Mouse (Mus musculus) liver, embryonic 13.5 days (tissue): ENCODE data around the gene Alg9. TPM values are rescaled to one million over a fixed set of nuclear protein-coding genes. Genes with fewer than 3 reads are reported as not detected.

Experiments used
- ATAC-seq: fragments of 200-750 bp; cut with Nextera tagmentation; 2 replicates; pipeline ENCODE4 v1.8.0; 2017; ENCODE audit warnings: low read depth, mild to moderate bottlenecking, moderate number of reproducible peaks, moderate library complexity
- DNase-seq: peaks from one replicate; pipeline ENCODE4 v3.0.0; 2022
- H3K27ac ChIP-seq: fragments of 300-500 bp; sonication (generic); 2 replicates; pipeline ENCODE4 v1.5.1; 2015; ENCODE audit warnings: moderate library complexity, mild to moderate bottlenecking, inconsistent platforms
- H3K27me3 ChIP-seq: fragments of 300-500 bp; sonication (generic); 2 replicates; pipeline ENCODE4 v1.6.1; 2015; ENCODE audit warnings: mild to moderate bottlenecking, inconsistent platforms
- H3K36me3 ChIP-seq: fragments of 300-500 bp; sonication (generic); 2 replicates; pipeline ENCODE4 v1.6.1; 2015; ENCODE audit warnings: mild to moderate bottlenecking, inconsistent platforms
- H3K4me1 ChIP-seq: fragments of 300-500 bp; sonication (generic); replicated peaks from 2 replicates; pipeline ENCODE4 v1.6.1; 2015; ENCODE audit warnings: inconsistent platforms
- H3K4me2 ChIP-seq: fragments of 300-500 bp; sonication (generic); 2 replicates; pipeline ENCODE4 v1.6.1; 2015; ENCODE audit warnings: inconsistent platforms, mild to moderate bottlenecking, moderate library complexity
- H3K4me3 ChIP-seq: fragments of 300-500 bp; sonication (generic); replicated peaks from 2 replicates; pipeline ENCODE4 v1.5.1; 2015; ENCODE audit warnings: mild to moderate bottlenecking, inconsistent platforms
- H3K9ac ChIP-seq: fragments of 300-500 bp; sonication (generic); 2 replicates; pipeline ENCODE4 v1.6.1; 2015; ENCODE audit warnings: mild to moderate bottlenecking, inconsistent platforms
- H3K9me3 ChIP-seq: fragments of 300-500 bp; sonication (generic); replicated peaks from 2 replicates; pipeline ENCODE4 v1.6.1; 2016; ENCODE audit warnings: inconsistent platforms
- WGBS: fragments of 180-500 bp; shearing (Covaris S2); methylation state at CpG from one replicate; pipeline ENCODE4 v1.1.7; 2015; ENCODE audit not compliant: insufficient replicate concordance; 5-methylcytosine and 5-hydroxymethylcytosine counted together
- polyA plus RNA-seq: library from polyadenylated mRNA; unstranded; fragments of >200 nt; fragmentation: Nextera tagmentation; extraction: Ambion mirVana; gene quantifications from 2 replicates; pipeline ENCODE4 v1.2.1, GENCODE M21; 2015

Gene Alg9
- polyA plus RNA-seq, 1 experiment from 2014 or later, result 17.5 TPM

DNA sequence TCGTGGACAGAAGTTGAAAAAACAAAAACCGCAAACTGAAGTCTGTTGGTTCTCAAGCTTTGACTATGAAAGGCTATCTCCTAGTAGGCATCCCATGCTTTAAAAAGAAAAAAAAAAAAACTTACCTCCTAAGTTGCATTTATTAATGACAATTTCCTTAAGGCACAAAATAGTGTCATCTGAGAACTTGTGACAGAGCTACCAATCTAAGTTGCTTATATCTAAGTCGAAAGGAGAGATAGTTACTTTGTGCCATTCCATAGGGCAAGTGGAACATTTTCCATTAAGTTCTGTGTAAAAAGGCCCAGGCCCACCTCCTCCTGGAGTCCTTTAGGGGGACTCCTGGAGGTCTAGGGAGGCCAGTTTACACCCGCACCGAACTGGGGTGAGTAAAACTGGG lies 81.0 kb downstream of the Alg9 start:
- no peak for ATAC-seq
- Histone ChIP-seq H3K4me3 (peak overlapping the region; percentile 92), H3K27me3 (no peaks in the 10 kb centered on the region), H3K36me3 (peaks cover 22% of the 10 kb centered on the region), H3K9me3 (no peaks in the 10 kb centered on the region), H3K4me2 (peak overlapping the region; percentile 83), H3K4me1 (peaks cover 89% of the 10 kb centered on the region), H3K9ac (peak overlapping the region; percentile 91), H3K27ac (peak overlapping the region; percentile 97)
- WGBS, result 38% methylated on average over 5 of the region's 5 CpGs
- no peak for DNase-seq

DNA sequence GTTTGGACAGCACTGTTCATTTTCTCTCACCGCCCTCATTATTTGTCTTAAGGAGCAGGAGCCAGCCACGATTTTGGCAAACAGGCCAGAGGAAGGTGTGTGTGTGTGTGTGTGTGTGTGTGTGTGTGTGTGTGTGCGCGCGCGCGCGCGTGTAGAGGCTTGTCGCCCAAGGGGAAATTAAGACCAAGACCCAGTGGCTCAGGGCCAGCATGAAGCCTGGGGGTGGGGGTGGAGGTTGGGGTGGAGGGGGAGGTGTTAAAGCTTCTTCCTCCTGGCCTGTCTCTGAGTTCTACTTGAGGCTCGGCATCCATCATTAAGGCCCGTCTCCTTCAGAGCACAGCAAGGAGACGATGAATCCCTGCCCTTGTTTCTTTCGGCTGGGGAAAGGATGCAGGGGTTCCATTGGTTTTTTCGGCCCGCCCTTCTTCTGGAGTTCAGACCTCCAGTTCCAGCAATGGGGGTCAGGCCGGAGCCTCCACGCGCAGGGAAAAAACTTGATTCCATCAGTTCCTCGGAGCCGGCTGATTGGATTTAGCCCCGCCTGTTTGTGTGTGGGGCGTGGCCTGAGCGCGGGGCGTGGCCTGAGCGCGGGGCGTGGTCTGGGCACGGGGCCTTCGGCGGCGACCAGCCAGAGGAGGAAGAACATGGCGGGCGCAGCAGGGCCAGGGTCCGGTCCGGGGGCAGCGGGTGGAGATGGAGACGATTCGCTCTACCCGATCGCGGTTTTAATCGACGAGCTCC lies 81.7 kb downstream of the Alg9 start:
- Histone ChIP-seq H3K27ac (peak overlapping the region; percentile 97), H3K4me3 (peak overlapping the region; percentile 92), H3K4me1 (peaks cover 83% of the 10 kb centered on the region), H3K36me3 (peaks cover 30% of the 10 kb centered on the region), H3K27me3 (no peaks in the 10 kb centered on the region), H3K9ac (peak overlapping the region; percentile 91), H3K4me2 (peak overlapping the region; percentile 83), H3K9me3 (no peaks in the 10 kb centered on the region)
- WGBS, result 1% methylated on average over 45 of the region's 45 CpGs
- ATAC-seq (peak; percentile 68), DNase-seq (peak; percentile 95)

DNA sequence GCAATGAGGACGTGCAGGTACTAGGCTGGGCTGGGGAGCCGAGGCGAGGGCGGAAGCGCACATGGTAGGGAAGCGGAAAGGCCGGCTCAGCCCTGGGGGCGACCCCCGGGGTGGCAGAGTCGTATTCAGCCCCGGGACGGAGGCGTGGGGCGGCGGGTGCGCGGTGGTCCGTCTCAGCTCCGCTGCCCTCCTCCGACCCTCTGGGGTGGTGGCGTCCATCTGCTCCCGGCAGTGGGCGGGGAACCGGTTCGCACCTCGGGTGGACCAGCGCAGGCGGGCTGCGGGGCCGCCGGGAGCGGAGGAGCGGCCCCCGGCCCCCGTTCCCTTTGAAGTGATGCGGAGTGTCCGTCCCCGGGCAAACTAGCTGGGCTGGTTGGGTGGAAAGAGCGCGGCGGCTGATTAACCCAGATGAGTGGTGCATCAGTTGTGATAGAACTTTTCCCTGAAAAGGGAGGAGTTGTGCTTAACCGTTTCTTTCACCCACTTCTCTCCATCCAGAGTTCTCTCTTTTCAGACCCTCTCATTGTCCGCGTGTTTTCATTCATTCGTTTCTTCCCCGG lies 82.3 kb downstream of the Alg9 start:
- peaks cover 77% of the 10 kb centered on the region for H3K4me1 ChIP-seq
- peaks cover 36% of the 10 kb centered on the region for H3K36me3 ChIP-seq
- H3K9me3 ChIP-seq, result no peaks in the 10 kb centered on the region
- H3K4me3 ChIP-seq, result peak overlapping the region; percentile 92
- H3K9ac ChIP-seq, result peak overlapping the region; percentile 91
- H3K4me2 ChIP-seq, result peak overlapping the region; percentile 83
- ATAC-seq (peak; percentile 49), DNase-seq (peak; percentile 54)
- under 1% methylated on average over 46 of the region's 46 CpGs for WGBS
- H3K27ac ChIP-seq, result peak overlapping the region; percentile 97
- no peaks in the 10 kb centered on the region for H3K27me3 ChIP-seq

DNA sequence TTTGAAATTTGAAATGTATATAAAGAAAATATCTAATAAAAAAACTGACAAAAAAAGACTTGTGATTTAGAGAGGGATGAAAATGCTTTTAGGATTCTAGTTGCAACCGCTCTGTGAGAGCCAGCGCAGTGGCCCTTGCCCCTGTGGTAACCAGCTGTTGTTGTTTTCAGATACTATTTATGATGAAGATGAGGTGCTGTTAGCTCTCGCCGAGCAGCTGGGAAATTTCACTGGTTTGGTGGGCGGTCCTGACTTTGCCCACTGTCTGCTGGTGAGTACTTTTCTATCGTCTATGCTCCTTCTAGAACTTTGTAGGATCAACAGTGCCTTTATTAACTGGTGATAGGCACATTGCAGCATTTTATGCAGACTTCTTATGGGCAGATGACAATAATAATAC lies 83.9 kb downstream of the Alg9 start:
- ATAC-seq (no peak), DNase-seq (no peak)
- peak overlapping the region; percentile 83 for H3K4me2 ChIP-seq
- no peak overlapping the region for H3K27ac ChIP-seq
- H3K9me3 ChIP-seq, result no peaks in the 10 kb centered on the region
- whole genome bisulfite sequencing, result 81% methylated on average over 6 of the region's 6 CpGs
- H3K4me3 ChIP-seq, result peak overlapping the region; percentile 16
- H3K36me3 ChIP-seq, result peaks cover 51% of the 10 kb centered on the region
- H3K27me3 ChIP-seq, result no peaks in the 10 kb centered on the region
- 0 out of 2 replicates have a peak overlapping the region, but pooled peaks have one; percentile 18 for H3K9ac ChIP-seq
- peaks cover 62% of the 10 kb centered on the region for H3K4me1 ChIP-seq

DNA sequence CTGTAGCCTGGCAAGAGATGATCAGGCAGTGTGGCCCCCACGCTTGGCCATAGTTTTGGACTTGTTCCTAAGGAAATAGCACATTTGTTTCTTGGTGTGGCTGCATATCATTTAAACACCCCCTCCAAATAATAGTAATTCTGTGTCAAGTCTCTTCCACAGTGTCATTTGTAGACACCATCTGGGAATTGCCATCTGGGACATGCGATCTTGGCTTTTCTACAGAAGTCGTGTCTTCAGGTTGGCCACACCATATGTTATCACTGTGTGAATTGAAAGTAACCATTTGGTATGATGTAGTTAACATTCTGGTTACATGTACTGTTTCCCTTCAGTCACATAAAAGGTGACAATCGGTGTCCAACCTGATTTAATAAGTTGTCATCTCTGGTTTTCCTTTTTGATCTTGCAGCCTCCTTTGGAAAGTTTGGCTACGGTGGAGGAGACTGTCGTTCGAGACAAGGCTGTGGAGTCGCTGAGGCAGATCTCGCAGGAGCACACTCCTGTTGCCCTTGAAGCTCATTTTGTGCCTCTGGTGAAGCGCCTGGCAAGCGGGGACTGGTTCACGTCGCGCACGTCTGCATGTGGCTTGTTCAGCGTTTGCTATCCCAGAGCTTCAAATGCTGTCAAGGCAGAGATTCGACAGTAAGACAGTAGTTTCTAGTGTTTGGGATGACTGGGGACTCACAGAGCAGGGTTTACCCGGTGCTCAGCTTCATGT lies 86.5 kb downstream of the Alg9 start:
- peaks cover 77% of the 10 kb centered on the region for H3K36me3 ChIP-seq
- H3K4me2 ChIP-seq, result no peak overlapping the region
- H3K9me3 ChIP-seq, result no peaks in the 10 kb centered on the region
- H3K27me3 ChIP-seq, result no peaks in the 10 kb centered on the region
- H3K9ac ChIP-seq, result no peak overlapping the region
- H3K4me1 ChIP-seq, result peaks cover 44% of the 10 kb centered on the region
- DNase-seq (no peak), ATAC-seq (no peak)
- WGBS, result 92% methylated on average over 18 of the region's 18 CpGs
- no peak overlapping the region for H3K27ac ChIP-seq
- no peak overlapping the region for H3K4me3 ChIP-seq

DNA sequence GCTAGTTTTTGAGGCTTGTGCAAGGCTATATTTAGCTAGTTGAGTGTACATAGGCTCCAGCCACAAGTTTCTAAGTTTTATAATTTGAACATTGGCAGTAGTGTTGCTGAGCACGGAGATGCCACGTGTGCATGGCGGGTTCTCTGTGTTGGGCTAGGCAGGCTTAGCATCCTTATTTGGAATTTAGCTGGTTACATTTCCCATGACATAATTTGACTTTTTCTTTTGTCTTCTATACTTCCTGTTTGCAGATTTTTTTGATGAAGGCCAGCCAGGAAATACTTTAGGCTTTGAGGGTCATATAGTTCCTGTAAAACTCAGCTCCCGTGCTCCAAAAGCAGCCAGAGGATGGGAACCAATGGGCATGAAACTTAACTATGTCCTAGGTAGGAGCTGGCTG lies 89.0 kb downstream of the Alg9 start:
- Histone ChIP-seq H3K4me1 (peaks cover 29% of the 10 kb centered on the region), H3K9ac (no peak overlapping the region), H3K36me3 (peaks cover 100% of the 10 kb centered on the region), H3K4me3 (no peak overlapping the region), H3K4me2 (no peak overlapping the region), H3K9me3 (no peaks in the 10 kb centered on the region), H3K27me3 (no peaks in the 10 kb centered on the region), H3K27ac (no peak overlapping the region)
- DNase-seq (no peak), ATAC-seq (no peak)
- WGBS, result 86% methylated on average over 4 of the region's 4 CpGs

DNA sequence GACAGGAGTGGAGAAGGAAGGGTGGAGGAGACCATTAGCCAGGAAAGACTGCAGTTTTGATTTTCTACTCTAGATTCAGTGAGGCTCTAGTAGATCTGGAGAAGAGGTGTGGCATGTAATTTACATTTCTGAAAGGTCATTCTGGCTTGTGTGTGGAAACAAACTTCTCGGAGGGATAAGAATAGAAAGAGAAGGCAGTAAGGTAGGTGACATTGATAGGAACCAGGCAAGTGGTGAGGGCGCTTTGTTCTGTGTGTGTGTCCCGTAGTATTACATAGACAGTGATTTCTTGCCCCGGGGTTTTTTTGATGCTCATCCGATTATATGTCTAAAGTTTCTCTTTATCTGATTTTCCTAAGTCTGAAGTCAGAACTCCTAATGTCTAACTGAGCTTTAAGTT lies 90.1 kb downstream of the Alg9 start:
- no peak overlapping the region for H3K4me3 ChIP-seq
- no peaks in the 10 kb centered on the region for H3K27me3 ChIP-seq
- no peak for ATAC-seq
- WGBS, result 77% methylated on average over 5 of the region's 5 CpGs
- DNase-seq, result no peak
- H3K9ac ChIP-seq, result no peak overlapping the region
- peaks cover 98% of the 10 kb centered on the region for H3K36me3 ChIP-seq
- no peaks in the 10 kb centered on the region for H3K9me3 ChIP-seq
- H3K4me2 ChIP-seq, result no peak overlapping the region
- peaks cover 18% of the 10 kb centered on the region for H3K4me1 ChIP-seq
- H3K27ac ChIP-seq, result no peak overlapping the region

DNA sequence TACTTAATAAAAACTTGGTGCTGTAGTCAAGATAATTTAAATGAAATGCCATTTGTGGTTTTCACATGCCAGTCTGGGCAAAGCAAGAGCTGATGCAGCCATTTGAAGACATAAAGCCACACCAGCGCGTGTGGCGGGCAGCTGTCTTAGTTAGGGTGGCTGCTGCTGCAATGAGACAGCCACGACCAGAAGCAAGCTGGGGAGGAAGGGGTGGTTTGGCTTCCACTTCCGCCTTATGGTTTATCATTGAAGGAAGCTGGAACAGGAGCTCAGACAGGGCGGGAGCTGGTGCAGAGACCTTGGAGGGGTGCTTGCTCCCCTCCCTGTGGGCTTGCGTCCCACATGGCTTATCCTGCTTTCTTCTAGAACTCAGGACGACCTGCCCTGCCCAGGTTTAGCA lies 91.0 kb downstream of the Alg9 start:
- ATAC-seq (no peak), DNase-seq (no peak)
- Histone ChIP-seq H3K4me1 (peaks cover 9% of the 10 kb centered on the region), H3K27me3 (no peaks in the 10 kb centered on the region), H3K9ac (no peak overlapping the region), H3K4me3 (no peak overlapping the region), H3K4me2 (no peak overlapping the region), H3K9me3 (no peaks in the 10 kb centered on the region), H3K27ac (no peak overlapping the region; the same call in 1 of the 2 replicates), H3K36me3 (peaks cover 98% of the 10 kb centered on the region)
- WGBS, result 50% methylated on average over 8 of the region's 8 CpGs

DNA sequence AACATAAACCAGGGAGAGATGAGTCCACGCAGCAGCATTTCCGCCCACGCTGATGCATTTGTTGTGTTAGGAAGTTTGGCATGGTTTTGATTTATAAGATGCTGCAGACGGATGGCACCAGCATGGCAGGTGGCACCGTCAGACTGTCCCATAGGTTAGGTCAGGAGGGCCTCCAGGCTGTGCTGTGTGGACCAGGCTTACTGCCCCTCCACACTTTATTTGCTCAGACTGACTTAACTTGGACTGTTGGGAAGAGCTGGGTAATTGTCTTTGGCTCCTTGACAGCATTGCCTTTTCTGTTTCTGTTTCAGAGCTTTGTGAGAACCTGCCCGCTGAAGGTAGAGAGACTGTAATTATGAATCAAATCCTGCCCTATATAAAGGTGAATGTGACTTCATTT lies 92.2 kb downstream of the Alg9 start:
- Histone ChIP-seq H3K27me3 (no peaks in the 10 kb centered on the region), H3K9ac (no peak overlapping the region), H3K4me1 (peaks cover 8% of the 10 kb centered on the region), H3K4me2 (no peak overlapping the region), H3K9me3 (no peaks in the 10 kb centered on the region), H3K27ac (no peak overlapping the region), H3K36me3 (peaks cover 95% of the 10 kb centered on the region), H3K4me3 (no peak overlapping the region)
- 93% methylated on average over 6 of the region's 6 CpGs for WGBS
- no peak for DNase-seq
- no peak for ATAC-seq

DNA sequence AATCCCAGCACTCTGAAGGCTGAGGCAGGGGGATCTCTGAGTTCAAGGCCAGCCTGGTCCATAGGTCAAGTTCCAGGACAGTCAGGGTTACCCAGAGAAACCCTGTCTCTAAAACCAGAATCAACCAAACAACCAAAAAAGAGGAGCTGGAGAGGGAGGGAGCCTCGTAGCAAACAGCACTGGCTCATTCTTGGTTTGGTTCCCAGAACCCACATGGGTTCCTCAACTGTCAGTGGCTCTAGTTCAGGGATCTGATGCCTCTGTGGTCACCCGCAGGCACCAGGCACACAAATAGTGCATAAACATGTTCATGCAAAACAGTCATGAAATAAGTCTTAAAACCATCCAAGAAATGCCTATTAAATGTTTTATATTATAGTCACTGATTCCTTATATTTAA lies 93.4 kb downstream of the Alg9 start:
- Histone ChIP-seq H3K4me2 (no peak overlapping the region), H3K27me3 (no peaks in the 10 kb centered on the region), H3K9me3 (no peaks in the 10 kb centered on the region), H3K4me3 (no peak overlapping the region), H3K4me1 (peaks cover 8% of the 10 kb centered on the region), H3K36me3 (peaks cover 95% of the 10 kb centered on the region), H3K27ac (peak overlapping the region; percentile 1; the same call in 1 of the 2 replicates), H3K9ac (no peak overlapping the region)
- DNase-seq, result no peak
- 85% methylated on average over 2 of the region's 2 CpGs for WGBS
- ATAC-seq, result no peak

DNA sequence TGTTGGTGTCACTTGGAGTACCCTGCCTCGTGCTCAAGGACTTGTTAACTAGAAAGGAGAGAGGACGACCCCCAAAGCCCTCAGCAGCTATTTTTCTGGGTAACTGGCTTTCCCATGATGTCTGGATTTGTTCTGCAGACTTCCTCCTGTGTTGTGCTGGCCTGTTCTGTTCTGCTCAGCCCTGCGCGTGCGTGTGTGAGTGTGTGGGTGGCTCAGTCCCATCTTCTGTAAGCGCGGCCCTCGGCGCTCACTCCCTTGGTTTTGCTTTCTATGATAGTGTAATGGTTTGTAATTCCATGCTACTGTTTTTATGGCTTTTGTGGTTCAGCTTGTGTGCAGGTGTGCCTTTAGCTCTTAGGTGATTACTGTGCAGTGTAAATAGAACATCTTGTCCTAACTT lies 98.4 kb downstream of the Alg9 start:
- Histone ChIP-seq H3K9ac (no peak overlapping the region), H3K4me2 (no peak overlapping the region), H3K36me3 (peaks cover 95% of the 10 kb centered on the region), H3K4me1 (no peaks in the 10 kb centered on the region), H3K27ac (no peak overlapping the region), H3K4me3 (no peak overlapping the region), H3K9me3 (no peaks in the 10 kb centered on the region), H3K27me3 (no peaks in the 10 kb centered on the region)
- ATAC-seq (no peak), DNase-seq (no peak)
- 90% methylated on average over 9 of the region's 9 CpGs for WGBS
